Mouse (Mus musculus) spleen, adult 18-20 months (tissue): Measurements from ENCODE around the gene Hnrnpl.
A peak's percentile ranks its signal among the peaks of the same experiment; 100 is the strongest.

Source experiments
- DNase-seq, 2 experiments: peaks; one replicate each; pipeline ENCODE4 v3.0.0; 2022; ENCODE audit warnings: mixed read lengths in 2 of 2

The Hnrnpl gene

GRCm38 (mm10) chr7:28808221-28808941, at the start of gene Hnrnpl:
Hnrnpl (plus strand) TSS chr7:28808541.
- no peak for DNase-seq

- no peak for DNase-seq
Measured at GRCm38 (mm10) chr7:28758623-28759022, 49.7 kb upstream of the Hnrnpl start.

GRCm38 (mm10) chr7:28761907-28762306, 46.4 kb upstream of the Hnrnpl start:
- no peak for DNase-seq

GRCm38 (mm10) chr7:28765211-28765610, 43.1 kb upstream of the Hnrnpl start:
- DNase-seq: no peak

- peak; percentile 88 to 95 for DNase-seq
Measured at GRCm38 (mm10) chr7:28766173-28766879, 42.0 kb upstream of the Hnrnpl start, which contains the start of gene Sirt2. Sirt2 (plus strand) TSS chr7:28766735.

- no peak for DNase-seq
Measured at GRCm38 (mm10) chr7:28766910-28767309, 41.4 kb upstream of the Hnrnpl start.

- DNase-seq: no peak
Measured at GRCm38 (mm10) chr7:28767462-28767965, 40.8 kb upstream of the Hnrnpl start, which contains the start of gene Nfkbib. Nfkbib (minus strand) TSS chr7:28767512.

GRCm38 (mm10) chr7:28769414-28769958, 38.9 kb upstream of the Hnrnpl start:
- DNase-seq: no peak

- DNase-seq: no peak
Measured at GRCm38 (mm10) chr7:28770309-28770708, 38.0 kb upstream of the Hnrnpl start.

GRCm38 (mm10) chr7:28771867-28772266, 36.5 kb upstream of the Hnrnpl start:
- no peak for DNase-seq

- no peak for DNase-seq
Measured at GRCm38 (mm10) chr7:28773163-28773562, 35.2 kb upstream of the Hnrnpl start.

GRCm38 (mm10) chr7:28774164-28774563, 34.2 kb upstream of the Hnrnpl start:
- no peak for DNase-seq

- DNase-seq: no peak
Measured at GRCm38 (mm10) chr7:28775129-28775528, 33.2 kb upstream of the Hnrnpl start.

- no peak for DNase-seq
Measured at GRCm38 (mm10) chr7:28778825-28779224, 29.5 kb upstream of the Hnrnpl start.

- peak; percentile 74 to 93 for DNase-seq
Measured at GRCm38 (mm10) chr7:28780067-28780658, 28.2 kb upstream of the Hnrnpl start.

GRCm38 (mm10) chr7:28780857-28781256, 27.5 kb upstream of the Hnrnpl start:
- DNase-seq: peak in 1 of 2 experiments; percentile 46

- peak; percentile 62 to 64 for DNase-seq
Measured at GRCm38 (mm10) chr7:28781261-28781663, 27.1 kb upstream of the Hnrnpl start.

- DNase-seq: no peak
Measured at GRCm38 (mm10) chr7:28785161-28785560, 23.2 kb upstream of the Hnrnpl start.

- DNase-seq: peak in 1 of 2 experiments; percentile 34
Measured at GRCm38 (mm10) chr7:28787884-28788283, 20.5 kb upstream of the Hnrnpl start.

- peak; percentile 84 to 89 for DNase-seq
Measured at GRCm38 (mm10) chr7:28788307-28789195, 19.8 kb upstream of the Hnrnpl start, which contains the start of gene Rinl. Rinl (plus strand) TSS chr7:28788969.

- no peak for DNase-seq
Measured at GRCm38 (mm10) chr7:28789235-28789634, 19.1 kb upstream of the Hnrnpl start.
